Mouse (Mus musculus) mouse embryonic stem cell (cell line): ENCODE measurements around the gene Sh3bgr.

ENCODE experiments used
- in situ Hi-C, 2 experiments: fragments of 300-500 bp; cut with MboI; formaldehyde crosslinking; loops; 1 replicate in 1 of 2; 3 replicates in 1 of 2; pipeline ENCODE4 v1.14.3; 2019 to 2020; ENCODE audit warnings: low sequenced_read_pairs in 2 of 2, low pct_unique_long_range_greater_than_20kb in 1 of 2, mixed read lengths in 1 of 2; ENCODE audit not compliant: unreplicated experiment in 1 of 2

Sh3bgr gene

GRCm38 (mm10) chr16:96272929-96273619, 72.8 kb downstream of the Sh3bgr start:
- in situ Hi-C loops, result no loop called here

DNA sequence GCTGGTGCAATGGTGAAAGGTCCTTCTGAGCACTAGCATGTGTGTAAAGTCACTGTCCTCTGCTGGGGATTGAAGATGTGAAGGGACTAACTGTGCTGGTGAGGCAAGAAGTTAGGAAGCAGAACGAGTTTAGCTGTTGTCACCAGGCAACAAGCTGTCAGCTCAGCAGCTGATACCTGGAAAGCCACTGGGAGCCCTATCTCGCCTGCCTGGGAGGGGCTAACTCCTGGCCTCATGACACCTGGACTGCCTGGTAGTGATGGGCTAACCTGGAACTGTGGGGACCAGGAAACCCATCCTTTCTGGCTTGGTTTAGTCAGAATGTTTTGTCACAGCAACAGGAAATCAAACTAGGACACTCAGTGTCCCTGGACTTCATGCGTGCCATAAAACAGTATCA, 76.3 kb downstream of the Sh3bgr start:
- in situ Hi-C loops, result no loop called here
